Mouse (Mus musculus): Measurements from ENCODE around the gene Aph1a. TPM values are rescaled to one million over a fixed set of nuclear protein-coding genes. Genes with fewer than 3 reads are reported as not detected.

The Aph1a gene
- total RNA-seq, 2 experiments from 2014 or later: 71.6 to 76.2 TPM

GRCm38 (mm10) chr3:95944742-95945141 is 51.0 kb downstream of the Aph1a start:
- DNase-seq (ENCODE audit: extremely low spot score in 1 of 2, low spot score in 1 of 2): no peak

DNA sequence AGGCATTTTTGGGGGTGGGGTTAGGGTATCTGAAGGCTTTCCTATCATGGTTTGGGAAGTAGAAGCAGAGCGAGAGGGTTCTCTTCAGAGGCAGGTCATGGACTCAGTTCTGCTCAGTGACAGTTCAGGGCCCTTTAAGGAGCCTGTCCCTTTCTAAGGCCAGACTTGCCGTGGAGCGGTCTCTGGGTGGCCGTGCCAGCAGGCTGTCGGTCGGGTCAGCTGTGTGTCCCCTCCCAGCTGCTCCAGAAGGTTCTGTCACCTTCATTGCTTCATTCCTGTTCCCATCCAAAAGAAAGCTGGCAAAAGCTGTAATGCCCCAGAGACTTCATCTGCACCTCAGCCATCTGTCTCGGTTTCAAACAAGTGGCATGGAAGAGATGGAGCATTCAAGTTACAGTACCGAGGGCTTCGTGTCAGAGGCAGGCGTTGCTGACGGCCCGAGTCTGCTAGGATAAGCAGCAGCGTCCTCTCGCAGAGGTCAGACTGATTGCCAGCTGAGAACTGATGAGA is 52.0 kb downstream of the Aph1a start:
- DNase-seq (ENCODE audit: extremely low spot score in 1 of 2, low spot score in 1 of 2): no peak

Other genes with a start within 250 kb of the Aph1a start
- gene Mcl1, start 235.2 kb upstream of the Aph1a start, total RNA-seq (2021): 10 to 100 TPM; 54.6 to 61.6 TPM
- gene Adamtsl4, start 206.1 kb upstream of the Aph1a start, total RNA-seq (2021): 1 to 10 TPM; 3.7 to 4.0 TPM
- 1 to 10 TPM; 7.8 to 10.0 TPM for gene Ecm1, start 154.4 kb upstream of the Aph1a start, total RNA-seq (2021)
- 10 to 100 TPM; 37.8 to 44.3 TPM for gene Tars2, start 133.8 kb upstream of the Aph1a start, total RNA-seq (2021)
- 10 to 100 TPM; 62.3 to 69.6 TPM for gene Rprd2, start 75.1 kb upstream of the Aph1a start, total RNA-seq (2021)
- 10 to 100 TPM; 29.2 to 33.7 TPM for gene Prpf3, start 38.1 kb upstream of the Aph1a start, total RNA-seq (2021)
- gene Mrps21, start 22.4 kb upstream of the Aph1a start, total RNA-seq (2021): 100 to 1,000 TPM; 151 to 172 TPM
- 10 to 100 TPM in 1 of 2 experiments, 1 to 10 TPM in 1; 9.4 to 11.5 TPM for gene Ciart, start 11.7 kb upstream of the Aph1a start, total RNA-seq (2021)
- 1 to 10 TPM; 4.2 to 6.5 TPM for gene BC028528, start 2.0 kb upstream of the Aph1a start, total RNA-seq (2021)
- gene Car14, start 10.7 kb downstream of the Aph1a start, total RNA-seq (2021): 10 to 100 TPM; 12.7 to 13.4 TPM
- 10 to 100 TPM; 73.8 to 73.9 TPM for gene Anp32e, start 35.3 kb downstream of the Aph1a start, total RNA-seq (2021)
- 10 to 100 TPM; 37.0 to 41.3 TPM for gene Plekho1, start 102.0 kb downstream of the Aph1a start, total RNA-seq (2021)
- gene Vps45, start 164.5 kb downstream of the Aph1a start, total RNA-seq (2021): 10 to 100 TPM; 42.2 to 45.0 TPM
- 10 to 100 TPM; 31.9 to 33.6 TPM for gene Otud7b, start 210.6 kb downstream of the Aph1a start, total RNA-seq (2021)